Mouse (Mus musculus): ENCODE results near the gene Wnt8b. TPM values are rescaled to one million over a fixed set of nuclear protein-coding genes. Genes with fewer than 3 reads are reported as not detected.

Gene Wnt8b
- total and polyA plus RNA-seq, 3 experiments = 0.07 TPM; not detected in 2

DNA sequence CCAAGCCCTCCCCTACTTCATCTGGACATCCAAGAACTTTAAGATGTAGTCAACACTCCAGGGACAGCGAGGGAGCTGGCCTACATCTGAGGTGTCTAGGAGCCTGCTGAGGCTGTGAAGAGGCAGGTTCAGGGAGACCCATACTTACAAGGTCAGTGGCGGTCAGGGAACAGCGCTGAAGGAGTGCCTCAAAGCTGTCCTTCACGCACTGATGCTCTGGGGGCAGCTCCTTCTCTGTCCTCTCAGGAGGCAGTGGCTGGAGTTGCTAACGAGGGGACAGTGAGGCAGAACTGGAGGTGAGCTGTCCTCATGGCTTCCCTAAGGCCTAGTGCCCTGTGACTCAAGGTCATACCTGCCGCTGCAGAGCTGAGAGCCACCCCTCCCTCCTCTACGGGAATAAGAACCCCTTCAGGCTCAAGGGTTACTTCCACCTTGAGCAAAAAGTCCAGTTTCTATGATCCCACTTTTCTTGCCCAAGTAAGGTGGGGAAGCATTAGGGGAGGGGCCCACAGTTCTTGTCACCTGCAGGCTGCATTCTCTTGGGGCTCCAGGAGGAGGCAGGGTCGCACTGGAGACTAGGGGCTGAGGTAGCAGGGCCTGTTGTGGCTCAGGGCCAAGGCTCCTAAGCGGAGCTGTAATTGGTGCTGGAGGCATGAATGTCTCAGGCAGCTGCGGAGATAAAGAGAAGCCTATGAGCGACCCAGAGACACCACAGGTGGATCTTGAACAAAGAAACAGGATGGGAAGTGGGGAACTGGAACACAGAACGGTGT lies 24.9 kb downstream of the Wnt8b start:
- H3K27me3 ChIP-seq (replicated peaks) = no peaks in the 10 kb centered on the region
- peaks cover 0 to 2% of the 10 kb centered on the region in 2 experiments for H3K36me3 ChIP-seq (replicated peaks in 1 of 2; ENCODE audit: control insufficient read depth in 1 of 2, insufficient read depth in 1 of 2, low read length in 1 of 2)
- H3K4me1 ChIP-seq (ENCODE audit: control insufficient read depth in 1 of 2, insufficient read depth in 2 of 2) = no peaks in the 10 kb centered on the region
- dilution Hi-C loops (cut with MboI; ENCODE audit: extremely low pct_ligation_motif_present, extremely low pct_unique_long_range_greater_than_20kb, low sequenced_read_pairs) = no loop called here
- H3K79me2 ChIP-seq (replicated peaks; ENCODE audit: control insufficient read depth, extremely low read depth, insufficient read depth, poor library complexity, severe bottlenecking) = no peaks in the 10 kb centered on the region
- no peaks in the 10 kb centered on the region for H3K9me3 ChIP-seq (replicated peaks; ENCODE audit: low read length)
- no peak for DNase-seq (ENCODE audit: extremely low read depth)
- H3K9ac ChIP-seq (ENCODE audit: insufficient read depth, low read depth) = no peak overlapping the region
- no peak overlapping the region for H3K4me2 ChIP-seq (ENCODE audit: insufficient read depth, low read depth, poor library complexity, severe bottlenecking)
- TF ChIP-seq ELF1 (IDR thresholded peaks at IDR 0.05; ENCODE audit: low read depth, low read length) = no peak
- no peak for TF ChIP-seq MAX (IDR thresholded peaks at IDR 0.05; ENCODE audit: low read length)
- no peak for TF ChIP-seq POLR2AphosphoS2 (IDR thresholded peaks at IDR 0.05; ENCODE audit: low read depth, low read length)
- TF ChIP-seq MEF2A (IDR thresholded peaks at IDR 0.05; ENCODE audit: borderline replicate concordance, low read depth, low read length) = no peak
- TF ChIP-seq TBP (conservative IDR thresholded peaks at IDR 0.05; ENCODE audit: low read depth, low read length) = no peak
- no peak for TF ChIP-seq JUND (conservative IDR thresholded peaks at IDR 0.05; ENCODE audit: low read depth, low read length)
- TF ChIP-seq SMC3 (IDR thresholded peaks at IDR 0.05; ENCODE audit: low read depth, low read length) = peak; percentile 36
- TF ChIP-seq ZC3H11A (IDR thresholded peaks at IDR 0.05; ENCODE audit: low read depth, low read length) = no peak
- peak in 1 of 2 experiments; percentile 60; a peak in 2 of 4 replicates for TF ChIP-seq CTCF (conservative IDR thresholded peaks at IDR 0.05 in 1 of 2, IDR thresholded peaks at IDR 0.05 in 1 of 2; ENCODE audit: low read depth in 2 of 2, low read length in 2 of 2)
- TF ChIP-seq JUN (IDR thresholded peaks at IDR 0.05; ENCODE audit: insufficient read depth, low read depth, low read length) = no peak
- no peak for TF ChIP-seq POLR2A (IDR thresholded peaks at IDR 0.05; ENCODE audit: low read depth, low read length)
- no peak for TF ChIP-seq KAT2A (IDR thresholded peaks at IDR 0.05; ENCODE audit: insufficient replicate concordance, low read length)
- no peak for TF ChIP-seq SIN3A (IDR thresholded peaks at IDR 0.05; ENCODE audit: low read length)
- TF ChIP-seq BHLHE40 (IDR thresholded peaks at IDR 0.05; ENCODE audit: low read depth, low read length) = no peak
- TF ChIP-seq EP300 (IDR thresholded peaks at IDR 0.05; ENCODE audit: low read length) = no peak
- TF ChIP-seq ZKSCAN1 (IDR thresholded peaks at IDR 0.05; ENCODE audit: borderline replicate concordance, low read depth, low read length) = no peak
- TF ChIP-seq ETS1 (conservative IDR thresholded peaks at IDR 0.05; ENCODE audit: low read depth, low read length) = no peak
- no peak for TF ChIP-seq ZMIZ1 (IDR thresholded peaks at IDR 0.05; ENCODE audit: low read depth, low read length)
- no peak for TF ChIP-seq TCF12 (IDR thresholded peaks at IDR 0.05; ENCODE audit: low read depth, low read length)
- no peak for TF ChIP-seq PAX5 (IDR thresholded peaks at IDR 0.05; ENCODE audit: low read length)
- TF ChIP-seq RCOR1 (conservative IDR thresholded peaks at IDR 0.05; ENCODE audit: low read depth, low read length) = no peak
- no peak for TF ChIP-seq USF2 (conservative IDR thresholded peaks at IDR 0.05; ENCODE audit: low read depth, low read length)
- TF ChIP-seq RAD21 (IDR thresholded peaks at IDR 0.05; ENCODE audit: low read depth, low read length) = peak; percentile 48
- in situ Hi-C loops (cut with MboI; ENCODE audit: low pct_ligation_motif_present, low pct_unique_long_range_greater_than_20kb, low sequenced_read_pairs) = no loop called here
- no peak overlapping the region for H3K4me3 ChIP-seq (replicated peaks in 1 of 3; ENCODE audit: low read depth in 2 of 3, low read length in 2 of 3, poor library complexity in 1 of 3)
- no peak overlapping the region for H3K27ac ChIP-seq (ENCODE audit: insufficient read depth, low read depth)

All from CH12.LX (cell line).